ENCODE assay signal across 34 mouse cellular contexts in genomic region chr2:132493184-132493583, GRCm38 (mm10).
"Had no signal": no experiment of that assay in that cellular context is flagged by ENCODE, and none has a peak within 500 bp of the region (broad histone marks: within the 10 kb centered on the region; RNA-seq: fewer than 3 reads in every experiment).

No protein-coding gene starts in this region.

- H3K4me2 ChIP-seq: heart, embryonic 11.5 days; heart, embryonic 12.5 days; heart, embryonic 13.5 days; heart, embryonic 15.5 days; hindbrain, embryonic 12.5 days; hindbrain, embryonic 13.5 days; hindbrain, embryonic 14.5 days; hindbrain, embryonic 15.5 days; intestine, embryonic 15.5 days; kidney, embryonic 15.5 days had no signal

- H3K4me1 ChIP-seq: heart, embryonic 10.5 days; heart, embryonic 12.5 days; heart, embryonic 13.5 days; heart, embryonic 15.5 days; hindbrain, embryonic 10.5 days; hindbrain, embryonic 12.5 days; hindbrain, embryonic 13.5 days; hindbrain, embryonic 15.5 days; intestine, embryonic 15.5 days; kidney, embryonic 15.5 days had no signal

- ATAC-seq: hindbrain, embryonic 16.5 days; hindbrain, postnatal 0 days; inflammation-experienced regulatory T-cells, adult 6 months; intestine, embryonic 15.5 days; intestine, embryonic 16.5 days; intestine, postnatal 0 days had no signal

- H3K4me3 ChIP-seq: heart, adult 2 months; heart, embryonic 10.5 days; heart, embryonic 12.5 days; heart, embryonic 13.5 days; heart, embryonic 15.5 days; hindbrain, embryonic 10.5 days; hindbrain, embryonic 12.5 days; hindbrain, embryonic 13.5 days; hindbrain, embryonic 15.5 days; intestine, embryonic 15.5 days; kidney, embryonic 15.5 days; layer of hippocampus, adult 2 months had no signal

- H3K36me3 ChIP-seq: heart, embryonic 10.5 days; heart, embryonic 12.5 days; heart, embryonic 13.5 days; heart, embryonic 15.5 days; hindbrain, embryonic 10.5 days; hindbrain, embryonic 12.5 days; hindbrain, embryonic 13.5 days; hindbrain, embryonic 15.5 days; intestine, embryonic 15.5 days; kidney, embryonic 15.5 days had no signal

- H3K9ac ChIP-seq: heart, embryonic 12.5 days; heart, embryonic 13.5 days; heart, embryonic 15.5 days; hindbrain, embryonic 12.5 days; hindbrain, embryonic 13.5 days; hindbrain, embryonic 14.5 days; hindbrain, embryonic 15.5 days; intestine, embryonic 15.5 days; kidney, embryonic 15.5 days had no signal

- H3K27ac ChIP-seq: heart, adult 2 months; heart, embryonic 10.5 days; heart, embryonic 13.5 days; heart, embryonic 15.5 days; hindbrain, embryonic 10.5 days; hindbrain, embryonic 12.5 days; hindbrain, embryonic 13.5 days; hindbrain, embryonic 14.5 days; hindbrain, embryonic 15.5 days; hindbrain, postnatal 0 days; intestine, embryonic 15.5 days; kidney, embryonic 15.5 days; kidney, postnatal 0 days; layer of hippocampus, adult 2 months had no signal

- H3K9me3 ChIP-seq: heart, embryonic 10.5 days; heart, embryonic 12.5 days; heart, embryonic 13.5 days; heart, embryonic 15.5 days; hindbrain, embryonic 10.5 days; hindbrain, embryonic 12.5 days; hindbrain, embryonic 13.5 days; hindbrain, embryonic 15.5 days; intestine, embryonic 15.5 days; kidney, embryonic 15.5 days had no signal

- DNase-seq: heart, adult 2 months; heart, postnatal 10 days; heart, postnatal 14 days; heart, postnatal 36 days; kidney, adult 11 months; kidney, adult 18-20 months; kidney, adult 2 months; kidney, adult 8-10 months; kidney, adult 9 months; kidney, postnatal 10 days; kidney, postnatal 14 days; kidney, postnatal 25 days; kidney, postnatal 36 days; layer of hippocampus, adult 9-11 months; layer of hippocampus, postnatal 36 days had no signal

- H3K27me3 ChIP-seq: heart, embryonic 13.5 days; heart, embryonic 15.5 days; hindbrain, embryonic 12.5 days; hindbrain, embryonic 13.5 days; hindbrain, embryonic 15.5 days; intestine, embryonic 15.5 days; kidney, embryonic 15.5 days had no signal
